Mouse (Mus musculus) stomach, postnatal 0 days (tissue): Measurements from ENCODE around the gene Catsperd. TPM values are rescaled to one million over a fixed set of nuclear protein-coding genes. Genes with fewer than 3 reads are reported as not detected.

ENCODE experiments used
- ATAC-seq: fragments of 200-750 bp; cut with Nextera tagmentation; 2 replicates; pipeline ENCODE4 v1.8.0; 2017; ENCODE audit not compliant: low FRiP score, low TSS enrichment
- DNase-seq: peaks from one replicate; pipeline ENCODE4 v3.0.0-alpha.2; 2016; ENCODE audit warnings: low spot score
- H3K27ac ChIP-seq: fragments of 300-500 bp; sonication (generic); replicated peaks from 2 replicates; pipeline ENCODE4 v1.5.1; 2014; ENCODE audit warnings: mild to moderate bottlenecking, control low read depth
- H3K27me3 ChIP-seq: fragments of 300-500 bp; sonication (generic); 2 replicates; pipeline ENCODE4 v1.6.1; 2014; ENCODE audit warnings: low read length; ENCODE audit not compliant: control insufficient read depth, insufficient read depth
- H3K36me3 ChIP-seq: fragments of 300-500 bp; sonication (generic); 2 replicates; pipeline ENCODE4 v1.6.1; 2014; ENCODE audit warnings: low read length, mixed read lengths; ENCODE audit not compliant: control insufficient read depth, insufficient read depth
- H3K4me1 ChIP-seq: fragments of 300-500 bp; sonication (generic); replicated peaks from 2 replicates; pipeline ENCODE4 v1.6.1; 2014; ENCODE audit warnings: antibody characterized with exemption; ENCODE audit not compliant: control insufficient read depth, insufficient read depth
- H3K4me2 ChIP-seq: fragments of 300-500 bp; sonication (generic); replicated peaks from 2 replicates; pipeline ENCODE4 v1.6.1; 2014; ENCODE audit warnings: low read depth, mild to moderate bottlenecking, control low read depth, moderate library complexity
- H3K4me3 ChIP-seq: fragments of 300-500 bp; sonication (generic); 2 replicates; pipeline ENCODE4 v1.5.1; 2014; ENCODE audit warnings: low read depth, low read length, control low read depth
- H3K9ac ChIP-seq: fragments of 300-500 bp; sonication (generic); 2 replicates; pipeline ENCODE4 v1.6.1; 2014; ENCODE audit warnings: mild to moderate bottlenecking, low read length, control low read depth, mixed read lengths
- H3K9me3 ChIP-seq: fragments of 300-500 bp; sonication (generic); 2 replicates; pipeline ENCODE4 v1.6.1; 2016; ENCODE audit warnings: low read length; ENCODE audit not compliant: control insufficient read depth
- CTCF ChIP-seq: IDR thresholded peaks from 2 replicates; pipeline ENCODE4 v1.5.1; 2016; ENCODE audit warnings: antibody characterized with exemption, low read depth, mild to moderate bottlenecking, moderate library complexity
- EP300 ChIP-seq: optimal IDR thresholded peaks from 2 replicates; pipeline ENCODE3; 2016; ENCODE audit warnings: antibody characterized with exemption
- WGBS: fragments of 180-500 bp; shearing (Covaris S2); extraction: QIAGEN DNeasy Blood & Tissue Kit; methylation state at CpG from one replicate; pipeline ENCODE4 v1.1.7; 2014; 5-methylcytosine and 5-hydroxymethylcytosine counted together
- polyA plus RNA-seq: library from polyadenylated mRNA; unstranded; fragments of >200 nt; fragmentation: Nextera tagmentation; extraction: Ambion mirVana; gene quantifications from 2 replicates; pipeline ENCODE4 v1.2.1, GENCODE M21; 2015

The Catsperd gene
- polyA plus RNA-seq, 1 experiment from 2014 or later = 0.10 TPM

DNA sequence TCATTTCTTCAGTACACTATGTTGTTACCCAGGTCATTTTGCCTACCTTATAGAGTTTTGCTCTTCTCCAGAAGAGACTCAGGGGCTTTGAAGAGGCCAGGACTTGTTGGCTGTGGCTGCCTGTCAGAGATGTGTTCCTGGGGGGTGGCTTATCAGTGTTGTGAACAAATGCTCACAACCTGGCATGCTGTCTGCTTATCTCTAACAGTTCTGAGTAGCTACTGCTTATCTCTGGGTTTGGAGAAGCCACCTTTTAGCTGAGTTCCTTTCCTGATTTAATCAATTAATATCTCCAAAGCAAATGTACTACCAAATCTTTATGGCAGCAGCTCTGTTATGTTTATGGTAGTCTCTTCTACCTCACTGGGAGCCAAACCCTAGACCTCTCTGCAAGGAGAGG is 60.1 kb downstream of the Catsperd start:
- Histone ChIP-seq H3K36me3 (peaks cover 14% of the 10 kb centered on the region; the same call in 1 of the 2 replicates), H3K27ac (no peak overlapping the region), H3K9ac (no peak overlapping the region), H3K27me3 (no peaks in the 10 kb centered on the region), H3K4me3 (no peak overlapping the region), H3K4me2 (no peak overlapping the region), H3K9me3 (no peaks in the 10 kb centered on the region), H3K4me1 (no peaks in the 10 kb centered on the region)
- ATAC-seq (no peak), DNase-seq (no peak)
- no peak for TF ChIP-seq CTCF
- TF ChIP-seq EP300 = no peak

DNA sequence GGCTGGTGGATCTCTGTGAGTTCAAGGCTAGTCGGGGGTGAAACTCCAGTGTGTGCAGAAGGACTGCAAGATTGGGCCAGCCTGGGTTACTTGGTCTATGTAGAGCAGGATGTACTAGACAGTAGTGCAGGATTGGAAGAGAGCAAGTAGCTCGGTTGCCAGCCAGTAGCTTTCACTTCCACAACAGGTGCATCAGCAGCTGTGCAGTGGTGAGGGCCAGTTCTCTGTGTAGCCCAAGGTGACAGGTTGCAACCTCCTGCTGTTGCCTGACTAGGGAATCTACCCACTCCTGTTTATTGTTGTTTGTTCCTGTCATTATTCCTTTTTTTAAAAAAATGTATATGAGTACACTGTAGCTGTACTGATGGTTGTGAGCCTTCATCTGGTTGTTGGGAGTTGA is 60.7 kb downstream of the Catsperd start:
- TF ChIP-seq EP300 = no peak
- no peak for TF ChIP-seq CTCF
- Histone ChIP-seq H3K27ac (no peak overlapping the region), H3K9ac (no peak overlapping the region), H3K4me3 (no peak overlapping the region), H3K36me3 (peaks cover 14% of the 10 kb centered on the region; the same call in 1 of the 2 replicates), H3K4me2 (no peak overlapping the region), H3K9me3 (no peaks in the 10 kb centered on the region), H3K27me3 (no peaks in the 10 kb centered on the region), H3K4me1 (no peaks in the 10 kb centered on the region)
- DNase-seq (no peak), ATAC-seq (no peak)
- WGBS = 90% methylated on average over 2 of the region's 2 CpGs

DNA sequence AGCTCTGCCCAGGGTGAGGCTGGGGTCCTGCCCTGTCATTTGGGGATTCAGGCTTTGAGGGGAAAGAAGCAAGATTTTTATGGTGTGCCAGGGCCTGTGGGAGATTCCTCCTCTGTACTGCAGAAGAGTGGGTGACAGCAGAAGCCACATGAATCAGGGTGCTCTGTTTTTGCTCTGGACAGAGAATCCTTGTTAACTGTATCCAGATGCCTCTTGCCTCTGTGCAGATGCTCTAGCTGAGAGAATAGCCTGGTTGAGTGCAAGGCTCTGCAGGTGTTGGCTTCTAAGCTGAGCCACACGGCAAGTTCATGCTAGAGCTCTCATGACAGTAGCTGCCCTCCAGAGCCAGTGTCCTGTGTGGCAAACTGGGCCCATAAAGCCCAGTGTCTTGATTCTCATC is 65.5 kb downstream of the Catsperd start:
- WGBS = 62% methylated on average over 1 of the region's 1 CpGs
- ATAC-seq = no peak
- DNase-seq = no peak
- Histone ChIP-seq H3K27me3 (no peaks in the 10 kb centered on the region), H3K27ac (no peak overlapping the region), H3K36me3 (peaks cover 17% of the 10 kb centered on the region), H3K9me3 (no peaks in the 10 kb centered on the region), H3K4me3 (no peak overlapping the region), H3K9ac (no peak overlapping the region), H3K4me2 (no peak overlapping the region), H3K4me1 (no peaks in the 10 kb centered on the region)
- TF ChIP-seq EP300 = no peak
- TF ChIP-seq CTCF = no peak

- peak overlapping the region; percentile 13; the same call in 1 of the 2 replicates for H3K9ac ChIP-seq
- H3K4me1 ChIP-seq = no peaks in the 10 kb centered on the region
- H3K4me3 ChIP-seq = no peak overlapping the region
- peaks cover 20% of the 10 kb centered on the region for H3K36me3 ChIP-seq
- H3K4me2 ChIP-seq = no peak overlapping the region
- 48% methylated on average over 6 of the region's 6 CpGs for WGBS
- H3K27me3 ChIP-seq = no peaks in the 10 kb centered on the region
- no peak overlapping the region for H3K27ac ChIP-seq
- ATAC-seq = no peak
- no peak for DNase-seq
- TF ChIP-seq EP300 (no peak), CTCF (peak; percentile 15; the same call in 1 of the 2 replicates)
- no peaks in the 10 kb centered on the region for H3K9me3 ChIP-seq
Observed at GRCm38 (mm10) chr17:56693851-56694310, 65.9 kb downstream of the Catsperd start.

DNA sequence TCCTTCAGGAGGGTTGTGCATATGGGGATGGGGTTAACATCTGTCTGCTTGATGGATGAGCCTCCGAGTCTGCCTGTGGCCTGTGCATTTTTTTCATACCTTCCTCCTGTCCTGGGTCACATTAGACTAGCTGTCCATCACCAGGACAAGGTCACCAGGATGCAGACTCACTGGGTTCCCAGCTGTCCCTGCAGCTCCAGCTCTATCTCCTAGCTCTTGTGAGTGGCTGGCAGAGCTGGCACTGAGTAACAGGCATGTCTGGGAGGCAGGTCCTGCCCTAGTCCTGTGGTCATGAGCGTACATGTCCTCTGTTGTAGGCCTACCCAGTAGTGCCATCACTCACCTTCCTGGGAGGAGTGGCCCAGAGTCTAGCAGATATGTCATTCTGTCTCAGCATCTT is 72.5 kb downstream of the Catsperd start:
- H3K36me3 ChIP-seq = peaks cover 55% of the 10 kb centered on the region
- 56% methylated on average over 2 of the region's 2 CpGs for WGBS
- no peak overlapping the region for H3K4me3 ChIP-seq
- no peak overlapping the region for H3K9ac ChIP-seq
- TF ChIP-seq CTCF (no peak), EP300 (no peak)
- no peaks in the 10 kb centered on the region for H3K4me1 ChIP-seq
- ATAC-seq (no peak), DNase-seq (no peak)
- H3K27ac ChIP-seq = no peak overlapping the region
- H3K27me3 ChIP-seq = no peaks in the 10 kb centered on the region
- H3K9me3 ChIP-seq = no peaks in the 10 kb centered on the region
- no peak overlapping the region for H3K4me2 ChIP-seq

DNA sequence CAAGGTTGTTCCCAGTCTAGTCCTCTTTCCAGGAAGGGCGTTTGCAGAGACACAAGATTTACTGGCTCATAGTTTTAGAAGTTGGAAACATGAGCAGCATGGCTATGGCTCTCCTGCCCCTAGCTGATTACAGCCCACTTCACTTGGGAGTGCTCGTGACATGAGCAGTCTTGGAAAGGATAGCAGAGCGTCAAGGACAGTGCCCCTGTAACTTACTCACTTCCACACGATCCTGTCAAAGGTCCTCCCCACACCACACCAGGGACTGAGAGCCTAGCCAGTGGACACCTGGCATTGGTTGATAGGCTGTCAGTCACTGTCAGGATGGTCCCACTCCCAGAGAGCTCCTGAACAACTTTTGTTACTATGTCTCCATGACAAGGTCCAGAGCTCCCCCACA is 75.1 kb downstream of the Catsperd start:
- H3K36me3 ChIP-seq = peaks cover 70% of the 10 kb centered on the region
- no peak for TF ChIP-seq EP300
- TF ChIP-seq CTCF = no peak
- no peak for DNase-seq
- no peaks in the 10 kb centered on the region for H3K4me1 ChIP-seq
- H3K9me3 ChIP-seq = no peaks in the 10 kb centered on the region
- no peak overlapping the region for H3K4me3 ChIP-seq
- H3K27me3 ChIP-seq = no peaks in the 10 kb centered on the region
- no peak overlapping the region for H3K27ac ChIP-seq
- WGBS = 86% methylated on average over 4 of the region's 4 CpGs
- no peak for ATAC-seq
- no peak overlapping the region for H3K9ac ChIP-seq
- no peak overlapping the region for H3K4me2 ChIP-seq
